Mouse (Mus musculus) lung, embryonic 16.5 days (tissue): ENCODE data around the gene Gnl2. TPM values are rescaled to one million over a fixed set of nuclear protein-coding genes. Genes with fewer than 3 reads are reported as not detected.

Experiments used
- ATAC-seq: fragments of 200-750 bp; cut with Nextera tagmentation; 2 replicates; pipeline ENCODE4 v1.8.0; 2017; ENCODE audit warnings: low read depth, mild to moderate bottlenecking, moderate library complexity
- H3K27ac ChIP-seq: fragments of 300-500 bp; sonication (generic); 2 replicates; pipeline ENCODE4 v1.5.1; 2014; ENCODE audit warnings: mild to moderate bottlenecking, control low read depth, low read length
- H3K27me3 ChIP-seq: fragments of 300-500 bp; sonication (generic); 2 replicates; pipeline ENCODE4 v1.6.1; 2014; ENCODE audit warnings: low read depth, low read length, mixed read lengths; ENCODE audit not compliant: control insufficient read depth, insufficient read depth
- H3K36me3 ChIP-seq: fragments of 300-500 bp; sonication (generic); 2 replicates; pipeline ENCODE4 v1.6.1; 2014; ENCODE audit warnings: low read length; ENCODE audit not compliant: control insufficient read depth, insufficient read depth
- H3K4me1 ChIP-seq: fragments of 300-500 bp; sonication (generic); replicated peaks from 2 replicates; pipeline ENCODE4 v1.6.1; 2014; ENCODE audit warnings: low read length, mixed read lengths; ENCODE audit not compliant: control insufficient read depth, insufficient read depth
- H3K4me2 ChIP-seq: fragments of 300-500 bp; sonication (generic); 2 replicates; pipeline ENCODE4 v1.6.1; 2014; ENCODE audit warnings: low read depth, low read length, control low read depth
- H3K4me3 ChIP-seq: fragments of 300-500 bp; sonication (generic); 2 replicates; pipeline ENCODE4 v1.5.1; 2014; ENCODE audit warnings: mild to moderate bottlenecking, low read length, control low read depth
- H3K9ac ChIP-seq: fragments of 300-500 bp; sonication (generic); 2 replicates; pipeline ENCODE4 v1.6.1; 2014; ENCODE audit warnings: low read length, control low read depth
- H3K9me3 ChIP-seq: fragments of 300-500 bp; sonication (generic); 2 replicates; pipeline ENCODE4 v1.6.1; 2016; ENCODE audit warnings: low read length; ENCODE audit not compliant: control insufficient read depth
- WGBS: fragments of 180-500 bp; shearing (Covaris S2); extraction: QIAGEN DNeasy Blood & Tissue Kit; methylation state at CpG from one replicate; pipeline ENCODE4 v1.1.7; 2014; 5-methylcytosine and 5-hydroxymethylcytosine counted together
- polyA plus RNA-seq: library from polyadenylated mRNA; unstranded; fragments of >200 nt; fragmentation: Nextera tagmentation; extraction: Ambion mirVana; gene quantifications from 2 replicates; pipeline ENCODE4 v1.2.1, GENCODE M21; 2015

Gene Gnl2
- polyA plus RNA-seq, 1 experiment from 2014 or later = 70.6 TPM

GRCm38 (mm10) chr4:125097412-125097811, 81.0 kb downstream of the Gnl2 start:
- Histone ChIP-seq H3K9me3 (no peaks in the 10 kb centered on the region), H3K36me3 (peaks cover 4% of the 10 kb centered on the region), H3K4me3 (no peak overlapping the region), H3K9ac (no peak overlapping the region), H3K27ac (no peak overlapping the region), H3K27me3 (no peaks in the 10 kb centered on the region), H3K4me2 (no peak overlapping the region), H3K4me1 (no peaks in the 10 kb centered on the region)
- ATAC-seq = no peak
- 74% methylated on average over 4 of the region's 4 CpGs for WGBS

GRCm38 (mm10) chr4:125099458-125099857, 83.1 kb downstream of the Gnl2 start:
- H3K4me3 ChIP-seq = no peak overlapping the region
- no peak overlapping the region for H3K9ac ChIP-seq
- H3K27ac ChIP-seq = no peak overlapping the region
- no peaks in the 10 kb centered on the region for H3K36me3 ChIP-seq
- WGBS = 8% methylated on average over 8 of the region's 8 CpGs
- no peaks in the 10 kb centered on the region for H3K4me1 ChIP-seq
- no peak overlapping the region for H3K4me2 ChIP-seq
- ATAC-seq = peak; percentile 64
- H3K27me3 ChIP-seq = no peaks in the 10 kb centered on the region
- no peaks in the 10 kb centered on the region for H3K9me3 ChIP-seq

- Histone ChIP-seq H3K27me3 (no peaks in the 10 kb centered on the region), H3K9me3 (no peaks in the 10 kb centered on the region), H3K4me1 (no peaks in the 10 kb centered on the region), H3K9ac (no peak overlapping the region), H3K4me3 (no peak overlapping the region), H3K4me2 (no peak overlapping the region), H3K36me3 (0 out of 2 replicates have a peak, but pooled peaks cover 4% of the 10 kb centered on the region), H3K27ac (no peak overlapping the region)
- no peak for ATAC-seq
- 74% methylated on average over 13 of the region's 13 CpGs for WGBS
Observed at GRCm38 (mm10) chr4:125101334-125101733, 84.9 kb downstream of the Gnl2 start.

Other genes with a start within 250 kb of the Gnl2 start
- gene Mtf1, start 214.5 kb upstream of the Gnl2 start, polyA plus RNA-seq = 12.6 and 12.8 TPM in 2 replicates
- gene Yrdc, start 165.9 kb upstream of the Gnl2 start, polyA plus RNA-seq = 23.9 and 27.5 TPM in 2 replicates
- gene 1110065P20Rik, start 165.4 kb upstream of the Gnl2 start, polyA plus RNA-seq = 45.6 TPM in 2 replicates
- 0.18 and 0.33 TPM in 2 replicates for gene Maneal, start 154.4 kb upstream of the Gnl2 start, polyA plus RNA-seq
- not detected in 2 replicates for gene Epha10, start 135.7 kb upstream of the Gnl2 start, polyA plus RNA-seq
- 11.1 and 13.1 TPM in 2 replicates for gene 9930104L06Rik, start 79.5 kb upstream of the Gnl2 start, polyA plus RNA-seq
- 150 and 151 TPM in 2 replicates for gene Cdca8, start 77.3 kb upstream of the Gnl2 start, polyA plus RNA-seq
- gene Rspo1, start 30.2 kb upstream of the Gnl2 start, polyA plus RNA-seq = 7.4 and 8.0 TPM in 2 replicates
- 4.6 and 6.6 TPM in 2 replicates for gene Dnali1, start 49.1 kb downstream of the Gnl2 start, polyA plus RNA-seq
- 24.1 and 28.8 TPM in 2 replicates for gene Snip1, start 50.1 kb downstream of the Gnl2 start, polyA plus RNA-seq
- gene Meaf6, start 68.5 kb downstream of the Gnl2 start, polyA plus RNA-seq = 48.9 and 49.7 TPM in 2 replicates
- gene Zc3h12a, start 111.3 kb downstream of the Gnl2 start, polyA plus RNA-seq = 0.55 and 0.58 TPM in 2 replicates